Mouse (Mus musculus) urinary bladder, postnatal 4 days (tissue): ENCODE measurements at regions not wholly inside any gene's neighbourhood (a gene's known extent, or its start where the extent isn't known, plus 50 kb on each side); places are given as distances from the start of the nearest gene placed in this dataset.

ENCODE experiments used
- DNase-seq, 2 experiments: peaks; one replicate each; pipeline ENCODE4 v3.0.0; 2021 to 2022; ENCODE audit warnings: low spot score in 2 of 2

GRCm38 (mm10) chr13:112071209-112071955 lies 216.9 kb upstream of the Ankrd55 start:
- no peak for DNase-seq

- DNase-seq = no peak
These were observed 216.3 kb upstream of the Ankrd55 start for GRCm38 (mm10) chr13:112071956-112072314.

GRCm38 (mm10) chr13:112073519-112074406 lies 214.5 kb upstream of the Ankrd55 start:
- DNase-seq = no peak

DNA sequence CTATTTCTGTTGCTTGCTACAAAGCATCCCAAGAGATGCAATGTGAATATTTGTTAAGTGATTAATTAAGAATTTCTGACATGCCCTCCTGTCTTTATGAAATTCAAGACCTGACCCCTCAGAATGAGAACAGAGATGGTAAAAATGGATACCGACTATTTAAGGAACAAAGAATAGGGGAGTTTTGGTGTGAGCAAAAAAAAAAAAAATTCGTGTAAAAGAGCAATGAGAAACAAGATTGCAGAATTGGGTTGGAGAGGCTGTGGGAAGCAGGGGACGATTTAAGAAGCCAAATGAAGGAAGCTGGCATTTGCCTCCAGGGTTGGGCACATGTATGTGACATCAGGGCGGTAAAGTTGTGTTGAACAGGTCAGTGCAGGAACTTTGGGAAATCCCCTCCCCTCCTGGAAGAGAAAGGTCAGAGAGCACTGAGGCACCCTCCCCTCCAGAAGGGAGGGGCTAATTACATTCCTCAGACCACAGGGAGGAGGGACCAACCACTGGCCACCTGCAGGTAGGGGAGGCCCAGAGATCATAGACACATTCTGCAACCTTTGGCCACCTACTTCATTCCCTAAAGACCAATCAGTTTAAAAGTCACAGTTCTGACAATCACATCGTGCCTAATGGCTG lies 212.3 kb upstream of the Ankrd55 start:
- no peak for DNase-seq

DNA sequence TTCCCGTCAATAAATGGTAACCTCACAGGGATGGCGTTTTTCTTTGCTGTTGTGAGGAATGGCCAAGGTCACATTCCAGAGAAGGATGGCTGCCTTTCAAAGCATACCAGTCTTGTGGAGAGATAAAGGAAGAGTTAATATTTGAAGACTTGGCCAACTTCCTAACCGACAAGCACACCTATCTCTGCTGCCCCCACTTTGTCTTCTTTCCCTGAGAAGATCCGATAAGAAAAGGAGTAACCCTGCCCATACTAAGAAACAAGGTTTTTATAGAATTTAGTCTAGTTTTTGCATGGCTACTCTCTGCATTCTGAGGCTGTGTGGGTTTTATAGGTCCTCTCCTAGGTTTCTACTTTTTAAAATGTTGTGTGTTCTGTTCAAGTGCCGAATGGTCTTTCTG lies 210.2 kb upstream of the Ankrd55 start:
- no peak for DNase-seq

- no peak for DNase-seq
These were observed 206.3 kb upstream of the Ankrd55 start for GRCm38 (mm10) chr13:112081935-112082334.

DNA sequence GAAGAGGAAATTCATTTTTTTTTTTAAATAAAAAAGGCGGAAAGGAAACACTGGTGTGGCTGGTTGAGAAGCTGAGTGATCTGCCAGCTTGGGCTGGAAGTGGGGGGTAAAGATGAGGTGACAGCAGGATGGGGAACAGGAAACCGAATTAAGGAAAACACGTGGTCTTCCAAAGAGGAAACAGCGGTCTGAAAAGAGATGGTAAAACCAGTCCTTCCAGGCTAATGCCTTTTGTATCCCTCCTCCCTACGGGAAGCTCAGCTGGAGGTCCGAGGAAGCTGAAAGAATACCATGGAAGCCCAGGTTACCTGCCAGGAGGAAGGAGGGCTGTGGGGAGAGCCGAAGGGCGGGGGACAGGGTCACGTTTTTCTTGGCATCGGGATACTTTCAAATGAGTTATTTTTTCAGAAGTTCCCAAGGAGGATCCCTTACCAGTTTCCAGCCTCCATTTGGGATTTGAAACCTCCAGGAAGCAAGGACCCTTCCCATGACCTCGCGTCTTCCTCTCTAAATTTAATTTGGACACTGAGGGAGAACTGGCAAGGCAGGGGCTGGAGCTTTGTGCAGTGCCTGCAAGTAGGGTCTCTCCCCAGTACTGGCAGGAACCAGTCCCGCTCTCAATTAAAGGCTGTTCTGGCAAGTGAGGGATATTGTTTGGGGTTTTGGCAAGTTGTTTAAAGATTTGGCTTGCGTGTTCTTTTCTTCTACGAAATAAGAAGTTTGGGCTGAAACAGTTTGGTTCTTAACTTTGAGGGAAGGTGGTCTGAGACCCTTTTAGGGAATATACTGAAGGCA lies 203.6 kb upstream of the Ankrd55 start:
- DNase-seq = no peak

GRCm38 (mm10) chr13:112088312-112088771 lies 199.9 kb upstream of the Ankrd55 start:
- DNase-seq = peak in 1 of 2 experiments; percentile 54

DNA sequence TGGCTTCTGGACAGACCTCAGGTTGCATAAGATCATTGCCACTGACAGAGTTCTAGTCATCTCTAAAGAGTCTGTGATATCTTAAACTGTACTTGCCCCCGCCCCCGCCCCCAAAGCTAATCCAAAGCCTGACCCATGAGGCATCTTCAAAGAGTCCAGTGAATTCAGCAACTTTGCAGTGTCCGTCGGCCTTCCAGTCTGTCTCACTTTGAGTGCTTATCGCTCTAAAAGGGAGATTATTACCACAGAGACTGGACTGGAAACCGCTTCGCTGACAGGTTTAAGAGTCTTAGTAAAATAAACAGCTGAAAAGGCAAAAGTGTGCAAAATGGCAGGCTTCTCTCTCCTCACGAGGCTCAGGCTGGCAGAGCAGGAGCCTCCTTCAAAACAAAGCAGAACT lies 197.5 kb upstream of the Ankrd55 start:
- DNase-seq = no peak

GRCm38 (mm10) chr13:112095595-112096139 lies 192.6 kb upstream of the Ankrd55 start:
- DNase-seq = no peak

GRCm38 (mm10) chr13:112099953-112100591 lies 188.2 kb upstream of the Ankrd55 start:
- no peak for DNase-seq

DNA sequence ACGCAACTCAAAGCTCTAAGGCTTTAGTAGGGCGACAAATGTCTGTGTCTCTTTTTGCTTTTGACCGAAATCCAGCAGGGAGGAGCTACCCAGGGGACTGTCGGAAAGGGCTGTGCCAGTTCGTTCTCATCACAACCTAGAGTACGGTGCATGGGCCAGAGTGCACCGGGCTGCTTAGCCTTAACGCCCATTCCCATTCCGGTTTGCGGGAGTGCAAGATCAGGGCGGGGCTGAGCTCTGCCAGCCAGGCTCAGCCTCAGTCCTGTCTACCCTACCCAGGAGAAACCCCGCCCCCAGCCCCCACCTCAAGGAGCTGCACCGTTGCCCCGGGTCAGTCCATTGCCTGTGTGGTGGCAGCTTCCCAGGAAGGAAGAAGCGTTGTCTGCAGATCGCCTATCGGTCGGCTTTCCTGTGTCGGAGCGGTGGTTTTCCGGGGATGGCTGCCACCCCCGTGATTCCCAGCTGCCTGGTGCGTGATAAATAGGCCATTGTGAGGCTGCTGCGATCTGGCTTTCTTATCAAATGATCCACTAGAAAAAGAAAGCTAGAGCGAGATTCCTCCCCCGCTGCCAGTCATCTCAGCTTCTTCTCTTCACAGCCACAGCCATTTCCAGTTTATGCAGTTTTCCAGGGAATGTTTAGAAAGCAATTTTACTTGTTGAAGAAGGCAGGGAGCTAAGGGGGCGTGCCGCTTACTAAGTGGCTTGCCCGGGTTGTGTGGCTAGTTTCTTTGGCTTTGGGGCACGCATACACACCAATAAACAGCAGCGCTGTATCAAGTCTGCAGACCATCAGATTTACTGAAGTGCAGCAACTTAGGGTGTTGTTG lies 187.4 kb upstream of the Ankrd55 start:
- peak; percentile 52 to 70 for DNase-seq

DNA sequence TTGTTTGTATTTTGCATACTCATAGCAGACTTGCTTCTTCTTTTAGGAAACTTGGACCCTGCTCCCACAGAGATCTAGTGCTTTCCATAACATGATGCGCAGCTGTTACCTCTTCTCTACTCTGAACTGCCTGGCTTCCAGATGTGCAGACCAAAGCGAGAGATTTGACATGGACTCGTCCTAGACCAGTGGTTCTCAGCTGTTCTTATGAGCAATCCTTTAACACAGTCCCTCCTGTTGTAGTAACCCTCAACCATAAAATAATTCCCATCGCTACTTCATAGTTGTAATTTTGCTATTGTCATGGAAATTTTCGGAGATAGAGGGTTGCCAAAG lies 186.9 kb upstream of the Ankrd55 start:
- no peak for DNase-seq

GRCm38 (mm10) chr13:112105953-112106352 lies 182.3 kb upstream of the Ankrd55 start:
- no peak for DNase-seq

DNA sequence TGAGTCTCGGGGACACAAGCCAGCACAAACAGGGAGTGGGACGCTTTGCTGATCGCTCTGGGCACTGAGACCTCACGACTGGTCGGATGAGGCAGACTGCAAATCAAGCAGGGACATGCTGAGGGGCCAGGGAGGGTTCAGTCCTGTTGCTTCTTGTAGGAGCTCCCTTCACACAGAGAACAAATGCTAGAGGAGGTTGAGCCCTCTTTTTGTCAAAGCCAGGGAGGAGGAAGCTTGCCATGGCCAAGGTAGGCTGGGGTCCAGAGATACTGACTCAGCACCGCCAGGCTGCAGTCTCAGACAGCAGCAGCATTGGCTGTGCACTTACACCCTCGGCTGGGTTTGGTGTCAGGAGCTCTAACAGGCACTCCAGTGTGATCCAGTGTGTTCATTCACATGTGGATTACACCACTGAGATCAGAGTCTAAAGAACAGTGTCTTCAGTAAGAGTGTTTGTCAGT lies 173.5 kb upstream of the Ankrd55 start:
- peak in 1 of 2 experiments; percentile 35 for DNase-seq

- DNase-seq = no peak
These were observed 172.0 kb upstream of the Ankrd55 start for GRCm38 (mm10) chr13:112116101-112116726.

DNA sequence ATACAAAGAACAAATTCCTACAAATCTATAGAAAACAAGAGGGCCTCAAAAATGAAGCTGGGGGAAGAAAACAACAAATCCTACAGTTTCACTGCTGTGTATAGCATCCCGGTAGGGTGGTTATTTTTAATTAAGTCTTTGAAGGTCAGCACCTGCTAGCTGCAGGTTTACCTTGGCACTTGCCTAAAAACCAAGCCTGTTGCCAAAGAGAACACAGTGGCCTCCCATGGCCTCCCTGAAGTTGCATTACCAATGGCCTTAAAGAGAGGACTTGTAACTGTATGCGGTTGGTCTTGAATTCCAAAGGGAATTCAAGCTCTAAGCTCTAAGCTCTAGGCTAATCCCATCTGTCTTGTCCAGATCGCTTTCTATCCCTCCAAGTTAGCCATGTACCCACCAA lies 169.7 kb upstream of the Ankrd55 start:
- DNase-seq = no peak

DNA sequence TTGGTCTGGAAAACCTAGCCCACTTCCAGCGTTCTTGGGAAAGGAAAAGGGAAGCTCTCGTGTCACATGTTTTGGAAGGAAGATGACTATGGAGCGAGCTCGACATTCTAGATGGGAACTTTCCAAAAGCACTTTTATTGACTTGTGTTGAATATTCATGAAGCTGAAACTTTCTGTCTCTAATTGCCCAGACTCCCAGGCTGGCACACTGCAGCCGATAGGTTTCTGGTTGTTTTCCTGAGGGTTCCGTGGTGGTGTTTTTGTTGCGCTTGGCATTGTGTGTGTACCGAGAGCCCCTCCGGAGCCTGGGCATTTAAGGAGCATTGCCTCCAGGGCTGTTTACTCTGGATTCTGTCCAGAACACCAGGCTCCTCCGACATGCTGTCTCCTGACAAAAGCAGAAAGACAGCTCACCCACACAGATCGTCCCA lies 168.6 kb upstream of the Ankrd55 start:
- DNase-seq = no peak

DNA sequence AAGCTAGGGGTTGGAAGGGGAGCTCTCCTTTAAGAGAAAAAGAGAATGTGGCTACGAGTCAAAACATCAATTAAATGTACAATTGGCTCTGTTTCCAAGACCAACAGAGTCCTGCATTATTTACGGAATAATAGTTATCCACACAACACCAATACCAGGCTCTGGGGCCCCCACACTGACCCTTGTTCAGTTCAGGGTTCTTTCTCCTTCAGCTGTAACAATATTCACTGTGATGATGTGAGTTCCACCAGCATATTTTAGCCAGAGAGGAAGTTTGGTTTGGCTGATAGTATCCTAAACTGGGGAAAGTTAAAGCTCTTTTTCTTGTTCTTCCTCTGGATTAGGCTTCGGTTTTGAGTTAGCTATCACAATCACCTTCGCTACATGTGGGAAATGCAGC lies 167.9 kb upstream of the Ankrd55 start:
- DNase-seq = no peak
